Mouse (Mus musculus) thymus, adult 2 months (tissue): ENCODE measurements at regions not wholly inside any gene's neighbourhood (a gene's known extent, or its start where the extent isn't known, plus 50 kb on each side); places are given as distances from the start of the nearest gene placed in this dataset.
"Not testable (repeated sequence)": the region's sequence is repeated elsewhere in the genome, so short reads cannot be mapped to it uniquely, and the experiment has no call there.

ENCODE experiments used
- DNase-seq: peaks from one replicate; pipeline ENCODE4 v3.0.0; 2021
- H3K27ac ChIP-seq: fragments of 200-500 bp; 2 replicates; pipeline ENCODE4 v1.5.1; 2012; ENCODE audit warnings: low read length, control low read depth; ENCODE audit not compliant: control insufficient read depth, insufficient read depth
- H3K27me3 ChIP-seq: fragments of 200-500 bp; 2 replicates; pipeline ENCODE4 v1.6.1; 2012; ENCODE audit warnings: mild to moderate bottlenecking, low read length, moderate library complexity, mixed read lengths; ENCODE audit not compliant: control insufficient read depth, insufficient read depth
- H3K36me3 ChIP-seq: fragments of 200-500 bp; 2 replicates; pipeline ENCODE4 v1.6.1; 2012; ENCODE audit warnings: mild to moderate bottlenecking, low read length, moderate library complexity; ENCODE audit not compliant: control insufficient read depth, insufficient read depth
- H3K4me1 ChIP-seq: fragments of 200-500 bp; replicated peaks from 2 replicates; pipeline ENCODE4 v1.6.1; 2012; ENCODE audit warnings: low read length; ENCODE audit not compliant: control insufficient read depth, insufficient read depth
- H3K4me3 ChIP-seq: fragments of 200-500 bp; 2 replicates; pipeline ENCODE4 v1.5.1; 2012; ENCODE audit warnings: mild to moderate bottlenecking, low read length, control low read depth, moderate library complexity; ENCODE audit not compliant: control insufficient read depth, insufficient read depth
- CTCF ChIP-seq: fragments of 200-500 bp; IDR thresholded peaks from 2 replicates; pipeline ENCODE4 v1.5.1; 2012; ENCODE audit warnings: mild to moderate bottlenecking, control low read depth, low read length, moderate library complexity, borderline replicate concordance; ENCODE audit not compliant: control insufficient read depth, poor library complexity, insufficient read depth; ENCODE audit errors: extremely low read depth
- POLR2A ChIP-seq: fragments of 200-500 bp; IDR thresholded peaks from 2 replicates; pipeline ENCODE4 v1.6.1; 2012; ENCODE audit warnings: mild to moderate bottlenecking, low read length, control low read depth, moderate library complexity; ENCODE audit not compliant: control insufficient read depth, poor library complexity, insufficient read depth; ENCODE audit errors: extremely low read depth
- WGBS: fragments of 180-500 bp; shearing (Covaris S2); methylation state at CpG from one replicate; pipeline ENCODE4 v1.1.7; 2018; 5-methylcytosine and 5-hydroxymethylcytosine counted together

- DNase-seq = no peak
- Histone ChIP-seq H3K27ac (no peak overlapping the region), H3K4me1 (no peaks in the 10 kb centered on the region), H3K27me3 (no peaks in the 10 kb centered on the region), H3K36me3 (no peaks in the 10 kb centered on the region), H3K4me3 (no peak overlapping the region)
- WGBS = 87% methylated on average over 2 of the region's 2 CpGs
- TF ChIP-seq CTCF = no peak
- TF ChIP-seq POLR2A = no peak
Observed at GRCm38 (mm10) chr17:4024384-4024783, 328.3 kb upstream of the Nox3 start.

GRCm38 (mm10) chr17:4029202-4029601 lies 333.1 kb upstream of the Nox3 start:
- WGBS = 91% methylated on average over 9 of the region's 9 CpGs
- TF ChIP-seq CTCF = no peak
- TF ChIP-seq POLR2A = no peak
- H3K27me3 ChIP-seq = no peaks in the 10 kb centered on the region
- no peak overlapping the region for H3K4me3 ChIP-seq
- DNase-seq = no peak
- no peaks in the 10 kb centered on the region for H3K36me3 ChIP-seq
- no peaks in the 10 kb centered on the region for H3K4me1 ChIP-seq
- no peak overlapping the region for H3K27ac ChIP-seq

- 89% methylated on average over 3 of the region's 3 CpGs for WGBS
- TF ChIP-seq CTCF (no peak), POLR2A (no peak)
- no peaks in the 10 kb centered on the region for H3K4me1 ChIP-seq
- no peaks in the 10 kb centered on the region for H3K27me3 ChIP-seq
- H3K36me3 ChIP-seq = no peaks in the 10 kb centered on the region
- H3K4me3 ChIP-seq = no peak overlapping the region
- H3K27ac ChIP-seq = no peak overlapping the region
- DNase-seq = no peak
Observed at GRCm38 (mm10) chr17:4034816-4035360, 338.8 kb upstream of the Nox3 start.

- H3K27me3 ChIP-seq = no peaks in the 10 kb centered on the region
- no peak overlapping the region for H3K4me3 ChIP-seq
- WGBS = 64% methylated on average over 5 of the region's 5 CpGs
- no peak overlapping the region for H3K27ac ChIP-seq
- DNase-seq = no peak
- no peaks in the 10 kb centered on the region for H3K4me1 ChIP-seq
- TF ChIP-seq CTCF = no peak
- TF ChIP-seq POLR2A = no peak
- no peaks in the 10 kb centered on the region for H3K36me3 ChIP-seq
Observed at GRCm38 (mm10) chr17:4040104-4040664, 344.1 kb upstream of the Nox3 start.

- H3K36me3 ChIP-seq, H3K27ac ChIP-seq, H3K4me3 ChIP-seq, H3K27me3 ChIP-seq, H3K4me1 ChIP-seq, DNase-seq: not testable (repeated sequence)
Observed at GRCm38 (mm10) chr17:4060186-4060585, 364.1 kb upstream of the Nox3 start.

- Histone ChIP-seq H3K36me3 (no peaks in the 10 kb centered on the region), H3K27ac (no peak overlapping the region), H3K27me3 (no peaks in the 10 kb centered on the region), H3K4me3 (no peak overlapping the region), H3K4me1 (no peaks in the 10 kb centered on the region)
- no peak for DNase-seq
- TF ChIP-seq POLR2A (no peak), CTCF (no peak)
- 33% methylated on average over 2 of the region's 2 CpGs for WGBS
Observed at GRCm38 (mm10) chr17:4073381-4073780, 377.3 kb upstream of the Nox3 start.

GRCm38 (mm10) chr17:4080564-4080963 lies 384.5 kb upstream of the Nox3 start:
- no peak for TF ChIP-seq CTCF
- no peak for TF ChIP-seq POLR2A
- H3K27me3 ChIP-seq = no peaks in the 10 kb centered on the region
- DNase-seq = no peak
- H3K4me3 ChIP-seq = no peak overlapping the region
- no peaks in the 10 kb centered on the region for H3K4me1 ChIP-seq
- no peaks in the 10 kb centered on the region for H3K36me3 ChIP-seq
- no peak overlapping the region for H3K27ac ChIP-seq
- 85% methylated on average over 2 of the region's 2 CpGs for WGBS
